Mouse (Mus musculus) liver, embryonic 14.5 days (tissue): ENCODE data around the gene Slc22a14. TPM values are rescaled to one million over a fixed set of nuclear protein-coding genes. Genes with fewer than 3 reads are reported as not detected.
A peak's percentile ranks its signal among the peaks of the same experiment; 100 is the strongest.

Experiments
- ATAC-seq: fragments of 200-750 bp; cut with Nextera tagmentation; 2 replicates; pipeline ENCODE4 v1.8.0; 2017; ENCODE audit warnings: moderate number of reproducible peaks, mild to moderate bottlenecking, moderate library complexity; ENCODE audit not compliant: insufficient read depth
- DNase-seq, 3 experiments: peaks; one replicate each; pipeline ENCODE4 v3.0.0-alpha.2; 2012 to 2013; ENCODE audit warnings: low read depth in 3 of 3, low spot score in 3 of 3
- H3K27ac ChIP-seq: fragments of 300-500 bp; sonication (generic); 2 replicates; pipeline ENCODE4 v1.5.1; 2014; ENCODE audit warnings: moderate library complexity, mild to moderate bottlenecking, control low read depth, inconsistent platforms
- H3K27me3 ChIP-seq: fragments of 300-500 bp; sonication (generic); 2 replicates; pipeline ENCODE4 v1.6.1; 2014; ENCODE audit warnings: mild to moderate bottlenecking, low read length, moderate library complexity; ENCODE audit not compliant: control insufficient read depth, insufficient read depth
- H3K36me3 ChIP-seq: fragments of 300-500 bp; sonication (generic); replicated peaks from 2 replicates; pipeline ENCODE4 v1.6.1; 2014; ENCODE audit warnings: low read depth; ENCODE audit not compliant: control insufficient read depth, insufficient read depth
- H3K4me1 ChIP-seq, 2 experiments: fragments of 200-500 bp in 1 of 2; fragments of 300-500 bp in 1 of 2; sonication (generic) in 1 of 2; replicated peaks; 2 replicates each; pipeline ENCODE4 v1.6.1; 2012 to 2014; ENCODE audit warnings: antibody characterized with exemption in 1 of 2, inconsistent platforms in 1 of 2, low read length in 1 of 2; ENCODE audit not compliant: control insufficient read depth in 2 of 2, insufficient read depth in 2 of 2
- H3K4me2 ChIP-seq: fragments of 300-500 bp; sonication (generic); 2 replicates; pipeline ENCODE4 v1.6.1; 2014; ENCODE audit warnings: low read depth, mild to moderate bottlenecking, control low read depth, moderate library complexity
- H3K4me3 ChIP-seq, 2 experiments: fragments of 200-500 bp in 1 of 2; fragments of 300-500 bp in 1 of 2; sonication (generic) in 1 of 2; 2 replicates each; pipeline ENCODE4 v1.5.1; 2012 to 2014; ENCODE audit warnings: low read depth in 2 of 2, low read length in 2 of 2, mild to moderate bottlenecking in 2 of 2, control low read depth in 1 of 2, inconsistent platforms in 1 of 2, moderate library complexity in 1 of 2; ENCODE audit not compliant: insufficient read depth in 1 of 2
- H3K9ac ChIP-seq: fragments of 300-500 bp; sonication (generic); replicated peaks from 2 replicates; pipeline ENCODE4 v1.6.1; 2014; ENCODE audit warnings: mild to moderate bottlenecking, control low read depth, moderate library complexity
- H3K9me3 ChIP-seq: fragments of 300-500 bp; sonication (generic); 2 replicates; pipeline ENCODE4 v1.6.1; 2016; ENCODE audit warnings: low read length, mixed read lengths; ENCODE audit not compliant: control insufficient read depth
- CTCF ChIP-seq: IDR thresholded peaks from 2 replicates; pipeline ENCODE4 v1.5.1; 2016; ENCODE audit warnings: antibody characterized with exemption, low read depth, control low read depth
- EP300 ChIP-seq: IDR thresholded peaks from 2 replicates; pipeline ENCODE4 v1.6.1; 2016; ENCODE audit warnings: antibody characterized with exemption, low read depth
- WGBS: fragments of 180-500 bp; shearing (Covaris S2); extraction: QIAGEN DNeasy Blood & Tissue Kit; methylation state at CpG from one replicate; pipeline ENCODE4 v1.1.7; 2014; ENCODE audit not compliant: insufficient replicate concordance; 5-methylcytosine and 5-hydroxymethylcytosine counted together
- polyA plus RNA-seq, 2 experiments: library from polyadenylated mRNA; depleted of rRNA in 1 of 2; stranded (reverse) in 1 of 2; unstranded in 1 of 2; fragments of >200 nt; fragmentation: Nextera tagmentation in 1 of 2; extraction: Ambion mirVana in 1 of 2; gene quantifications; 2 replicates each; pipeline versions ENCODE4 v1.2.1 to v1.2.3; 2012 to 2014

Slc22a14 gene
- polyA plus RNA-seq, 2 experiments = not detected

- no peak overlapping the region for H3K4me3 ChIP-seq
- H3K27me3 ChIP-seq = no peaks in the 10 kb centered on the region
- peaks cover 5% of the 10 kb centered on the region for H3K36me3 ChIP-seq
- WGBS = 79% methylated on average over 10 of the region's 10 CpGs
- ATAC-seq = no peak
- H3K9me3 ChIP-seq = no peaks in the 10 kb centered on the region
- no peak overlapping the region for H3K9ac ChIP-seq
- H3K27ac ChIP-seq = no peak overlapping the region
- H3K4me2 ChIP-seq = no peak overlapping the region
- H3K4me1 ChIP-seq = no peaks in the 10 kb centered on the region
- no peak for DNase-seq
- TF ChIP-seq CTCF (no peak), EP300 (no peak)
Measured at GRCm38 (mm10) chr9:119240286-119240997, 124.9 kb downstream of the Slc22a14 start.

DNA sequence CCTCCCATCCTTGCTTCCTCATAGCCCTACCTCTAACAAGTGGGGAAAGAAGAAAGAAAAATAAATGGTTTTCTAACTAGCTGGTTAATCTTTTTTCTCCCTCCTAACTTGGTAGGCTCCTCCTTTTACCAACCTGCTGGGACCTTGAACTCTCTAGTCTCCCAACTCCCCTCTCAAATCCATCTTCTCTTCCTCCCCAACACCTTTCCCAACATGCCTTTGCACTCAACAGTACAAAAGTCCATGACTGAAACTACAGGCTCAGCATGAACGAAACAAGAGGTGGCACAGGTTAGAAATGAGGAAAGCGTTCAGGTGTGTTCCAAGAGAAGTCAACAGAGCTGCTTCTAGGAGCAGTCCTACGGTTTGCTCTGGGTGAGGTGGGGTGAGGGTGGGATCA lies 126.1 kb downstream of the Slc22a14 start:
- Histone ChIP-seq H3K36me3 (peaks cover 3% of the 10 kb centered on the region), H3K4me3 (no peak overlapping the region), H3K9me3 (no peaks in the 10 kb centered on the region), H3K27me3 (no peaks in the 10 kb centered on the region), H3K4me2 (no peak overlapping the region), H3K9ac (no peak overlapping the region), H3K27ac (no peak overlapping the region), H3K4me1 (no peaks in the 10 kb centered on the region)
- DNase-seq (no peak), ATAC-seq (no peak)
- TF ChIP-seq EP300 = no peak
- no peak for TF ChIP-seq CTCF
- 86% methylated on average over 3 of the region's 3 CpGs for WGBS

GRCm38 (mm10) chr9:119238796-119239195 lies 126.6 kb downstream of the Slc22a14 start:
- Histone ChIP-seq H3K27ac (no peak overlapping the region), H3K9ac (no peak overlapping the region), H3K9me3 (no peaks in the 10 kb centered on the region), H3K4me3 (no peak overlapping the region), H3K4me1 (no peaks in the 10 kb centered on the region), H3K27me3 (no peaks in the 10 kb centered on the region), H3K4me2 (no peak overlapping the region), H3K36me3 (peaks cover 3% of the 10 kb centered on the region)
- ATAC-seq = no peak
- 80% methylated on average over 4 of the region's 4 CpGs for WGBS
- no peak for TF ChIP-seq CTCF
- TF ChIP-seq EP300 = no peak
- DNase-seq = no peak

DNA sequence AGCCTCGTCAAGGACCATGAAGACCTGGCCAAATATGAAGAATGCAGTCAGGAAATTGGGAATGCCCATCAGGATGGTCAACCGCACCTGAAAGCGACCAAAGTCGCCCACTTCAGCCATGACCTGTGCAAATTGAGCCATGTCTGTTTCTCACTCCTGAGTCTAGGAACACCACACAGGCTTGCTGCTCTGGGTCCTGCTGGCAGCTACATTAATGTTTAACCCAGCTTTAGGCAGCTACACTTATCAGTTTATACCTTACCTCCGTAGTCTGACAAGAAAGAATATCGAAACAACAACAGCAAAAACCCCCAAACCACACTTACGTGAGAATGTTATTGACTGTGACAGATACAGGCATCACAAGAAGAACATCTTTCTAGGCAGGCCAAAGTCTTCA lies 133.8 kb downstream of the Slc22a14 start:
- no peaks in the 10 kb centered on the region for H3K27me3 ChIP-seq
- no peak overlapping the region for H3K4me3 ChIP-seq
- peaks cover 6 to 17% of the 10 kb centered on the region in 2 experiments; a peak in 2 of 4 replicates for H3K4me1 ChIP-seq
- no peaks in the 10 kb centered on the region for H3K36me3 ChIP-seq
- no peak overlapping the region for H3K9ac ChIP-seq
- DNase-seq = no peak
- peak; percentile 58; the same call in 1 of the 2 replicates for ATAC-seq
- WGBS = 52% methylated on average over 7 of the region's 7 CpGs
- 0 out of 2 replicates have a peak overlapping the region, but pooled peaks have one; percentile 20 for H3K4me2 ChIP-seq
- TF ChIP-seq CTCF (no peak), EP300 (no peak)
- H3K27ac ChIP-seq = no peak overlapping the region
- no peaks in the 10 kb centered on the region for H3K9me3 ChIP-seq

- TF ChIP-seq CTCF (no peak), EP300 (peak; percentile 32; the same call in 1 of the 2 replicates)
- ATAC-seq = no peak; the same call in 1 of the 2 replicates
Measured at GRCm38 (mm10) chr9:119230829-119231228, 134.5 kb downstream of the Slc22a14 start.

More at GRCm38 (mm10) chr9:119230829-119231228, 134.5 kb downstream of the Slc22a14 start:
- Histone ChIP-seq H3K4me3 (no peak overlapping the region), H3K4me1 (peaks cover 6 to 17% of the 10 kb centered on the region in 2 experiments; a peak in 2 of 4 replicates), H3K4me2 (no peak overlapping the region), H3K27me3 (no peaks in the 10 kb centered on the region), H3K36me3 (no peaks in the 10 kb centered on the region), H3K9me3 (no peaks in the 10 kb centered on the region), H3K9ac (no peak overlapping the region), H3K27ac (no peak overlapping the region)
- WGBS = 14% methylated on average over 2 of the region's 2 CpGs
- DNase-seq = no peak
